Mouse (Mus musculus): ENCODE measurements at regions not wholly inside any gene's neighbourhood (a gene's known extent, or its start where the extent isn't known, plus 50 kb on each side); places are given as distances from the start of the nearest gene placed in this dataset.
"Not testable (repeated sequence)": the region's sequence is repeated elsewhere in the genome, so short reads cannot be mapped to it uniquely, and the experiment has no call there.

GRCm38 (mm10) chr2:166289198-166289597, 133.7 kb upstream of the Sulf2 start:
- DNase-seq (ENCODE audit: low read depth, low spot score): no peak
- no peaks in the 10 kb centered on the region; a peak in 2 of 4 replicates for H3K4me1 ChIP-seq (ENCODE audit: control insufficient read depth in 2 of 2, insufficient read depth in 2 of 2, low read length in 2 of 2, poor library complexity in 1 of 2)
- no peak overlapping the region for H3K9ac ChIP-seq (ENCODE audit: insufficient read depth, low read depth, low read length, poor library complexity, severe bottlenecking)
- TF ChIP-seq HCFC1 (IDR thresholded peaks at IDR 0.05; ENCODE audit: borderline replicate concordance, insufficient read depth, low read length) (no peak), ZC3H11A (IDR thresholded peaks at IDR 0.05; ENCODE audit: borderline replicate concordance, low read depth, low read length) (no peak), ZNF384 (IDR thresholded peaks at IDR 0.05; ENCODE audit: low read depth, low read length) (no peak), CHD2 (IDR thresholded peaks at IDR 0.05; ENCODE audit: low read depth, low read length) (no peak), MAFK (IDR thresholded peaks at IDR 0.05; ENCODE audit: insufficient read depth, low read depth, low read length) (no peak)
- no peak overlapping the region for H3K4me3 ChIP-seq (ENCODE audit: insufficient read depth in 1 of 2, low read depth in 1 of 2, low read length in 2 of 2, poor library complexity in 1 of 2, severe bottlenecking in 1 of 2)
- no peaks in the 10 kb centered on the region for H3K36me3 ChIP-seq (ENCODE audit: control insufficient read depth, insufficient read depth, low read length, poor library complexity, severe bottlenecking)
- H3K9me3 ChIP-seq (ENCODE audit: control insufficient read depth, insufficient read depth, low read depth, low read length): no peaks in the 10 kb centered on the region
- no peak overlapping the region for H3K27ac ChIP-seq (ENCODE audit: insufficient read depth, low read depth, low read length, poor library complexity, severe bottlenecking)
- in situ Hi-C loops (cut with MboI; ENCODE audit: low sequenced_read_pairs in 2 of 2, unreplicated experiment in 2 of 2): no loop called here

DNA sequence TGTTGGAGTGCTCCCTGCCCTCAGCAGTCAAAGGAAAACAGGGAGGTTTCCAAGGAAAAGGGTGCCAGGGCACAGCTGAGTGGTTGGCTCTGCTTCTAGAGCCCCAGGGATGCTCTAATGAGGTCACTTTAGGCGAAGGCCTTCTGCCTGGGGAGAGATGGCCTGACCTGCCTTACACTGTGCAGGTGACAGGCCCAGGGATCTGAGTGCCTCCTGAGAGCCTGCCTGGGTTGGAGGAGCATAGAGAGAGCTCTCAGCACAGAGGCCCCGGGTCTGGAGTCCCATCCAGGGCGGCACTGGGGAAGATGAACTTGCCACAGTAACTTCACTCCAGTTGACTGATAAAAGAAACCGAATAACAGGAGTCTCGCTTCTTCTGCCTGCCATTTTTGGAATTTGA, 125.7 kb upstream of the Sulf2 start:
- H3K9me3 ChIP-seq (ENCODE audit: control insufficient read depth, insufficient read depth, low read depth, low read length); H3K4me1 ChIP-seq (ENCODE audit: control insufficient read depth in 2 of 2, insufficient read depth in 2 of 2, low read length in 2 of 2, poor library complexity in 1 of 2); H3K27ac ChIP-seq (ENCODE audit: insufficient read depth, low read depth, low read length, poor library complexity, severe bottlenecking); H3K4me3 ChIP-seq (ENCODE audit: insufficient read depth in 1 of 2, low read depth in 1 of 2, low read length in 2 of 2, poor library complexity in 1 of 2, severe bottlenecking in 1 of 2); H3K9ac ChIP-seq (ENCODE audit: insufficient read depth, low read depth, low read length, poor library complexity, severe bottlenecking); in situ Hi-C loops (cut with MboI; ENCODE audit: low sequenced_read_pairs in 2 of 2, unreplicated experiment in 2 of 2); DNase-seq (ENCODE audit: low read depth, low spot score); H3K36me3 ChIP-seq (ENCODE audit: control insufficient read depth, insufficient read depth, low read length, poor library complexity, severe bottlenecking): not testable (repeated sequence)

DNA sequence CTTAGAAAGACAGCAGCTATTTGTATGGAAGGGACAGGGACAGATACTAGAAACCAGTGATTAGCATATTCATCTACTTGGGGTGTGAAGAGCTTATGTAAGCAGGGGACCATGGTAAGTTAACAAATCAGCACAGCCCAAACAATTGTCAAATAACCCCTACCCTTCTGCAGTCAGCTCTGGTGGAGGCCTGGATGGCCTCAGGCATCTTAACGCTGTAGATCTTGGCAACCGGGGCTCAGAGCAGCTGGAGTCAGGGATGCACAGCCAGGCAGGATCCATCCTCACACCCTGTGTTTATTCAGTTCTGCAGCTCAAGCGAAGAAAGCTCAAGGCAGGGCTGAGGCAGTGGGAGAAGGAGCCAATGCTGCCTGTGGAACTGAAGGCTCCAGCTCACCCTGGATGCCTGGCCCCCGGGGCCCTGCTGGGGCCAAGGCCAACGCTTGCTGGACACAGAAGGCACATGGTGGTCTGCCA, 125.2 kb upstream of the Sulf2 start:
- no peak overlapping the region for H3K9ac ChIP-seq (ENCODE audit: insufficient read depth, low read depth, low read length, poor library complexity, severe bottlenecking)
- no peaks in the 10 kb centered on the region for H3K36me3 ChIP-seq (ENCODE audit: control insufficient read depth, insufficient read depth, low read length, poor library complexity, severe bottlenecking)
- no peak for DNase-seq (ENCODE audit: low read depth, low spot score)
- no peak overlapping the region for H3K27ac ChIP-seq (ENCODE audit: insufficient read depth, low read depth, low read length, poor library complexity, severe bottlenecking)
- in situ Hi-C loops (cut with MboI; ENCODE audit: low sequenced_read_pairs in 2 of 2, unreplicated experiment in 2 of 2): no loop called here
- H3K9me3 ChIP-seq (ENCODE audit: control insufficient read depth, insufficient read depth, low read depth, low read length): no peaks in the 10 kb centered on the region
- peaks cover 2 to 6% of the 10 kb centered on the region in 2 experiments; a peak in 2 of 4 replicates for H3K4me1 ChIP-seq (ENCODE audit: control insufficient read depth in 2 of 2, insufficient read depth in 2 of 2, low read length in 2 of 2, poor library complexity in 1 of 2)
- no peak overlapping the region for H3K4me3 ChIP-seq (ENCODE audit: insufficient read depth in 1 of 2, low read depth in 1 of 2, low read length in 2 of 2, poor library complexity in 1 of 2, severe bottlenecking in 1 of 2)
- TF ChIP-seq ZNF384 (IDR thresholded peaks at IDR 0.05; ENCODE audit: low read depth, low read length) (no peak), MAFK (IDR thresholded peaks at IDR 0.05; ENCODE audit: insufficient read depth, low read depth, low read length) (no peak), ZC3H11A (IDR thresholded peaks at IDR 0.05; ENCODE audit: borderline replicate concordance, low read depth, low read length) (no peak), HCFC1 (IDR thresholded peaks at IDR 0.05; ENCODE audit: borderline replicate concordance, insufficient read depth, low read length) (no peak), CHD2 (IDR thresholded peaks at IDR 0.05; ENCODE audit: low read depth, low read length) (no peak)

DNA sequence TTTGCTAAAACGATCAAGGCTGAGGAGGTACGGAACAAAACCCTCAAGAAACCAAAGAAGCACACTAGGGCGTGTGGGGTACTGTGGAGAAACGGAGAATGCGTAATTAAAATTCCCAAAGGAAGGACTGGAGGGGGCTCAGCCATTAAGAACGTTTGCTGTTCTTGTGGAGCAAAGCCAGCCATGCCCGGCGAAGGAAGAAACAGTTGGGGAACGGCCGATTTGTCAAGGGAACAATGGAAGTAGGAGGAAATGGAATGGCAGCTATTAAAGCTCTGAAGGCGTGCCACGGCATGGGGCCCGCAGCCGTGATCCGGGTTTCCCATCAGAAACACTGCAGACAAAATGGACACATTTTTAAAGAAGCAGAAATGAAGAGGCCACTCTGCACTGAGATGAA, 124.2 kb upstream of the Sulf2 start:
- H3K36me3 ChIP-seq (ENCODE audit: control insufficient read depth, insufficient read depth, low read length, poor library complexity, severe bottlenecking): no peaks in the 10 kb centered on the region
- in situ Hi-C loops (cut with MboI; ENCODE audit: low sequenced_read_pairs in 2 of 2, unreplicated experiment in 2 of 2): no loop called here
- H3K9me3 ChIP-seq (ENCODE audit: control insufficient read depth, insufficient read depth, low read depth, low read length): no peaks in the 10 kb centered on the region
- no peak overlapping the region for H3K27ac ChIP-seq (ENCODE audit: insufficient read depth, low read depth, low read length, poor library complexity, severe bottlenecking)
- DNase-seq (ENCODE audit: low read depth, low spot score): no peak
- no peak overlapping the region for H3K4me3 ChIP-seq (ENCODE audit: insufficient read depth in 1 of 2, low read depth in 1 of 2, low read length in 2 of 2, poor library complexity in 1 of 2, severe bottlenecking in 1 of 2)
- TF ChIP-seq HCFC1 (IDR thresholded peaks at IDR 0.05; ENCODE audit: borderline replicate concordance, insufficient read depth, low read length) (no peak), CHD2 (IDR thresholded peaks at IDR 0.05; ENCODE audit: low read depth, low read length) (no peak), ZC3H11A (IDR thresholded peaks at IDR 0.05; ENCODE audit: borderline replicate concordance, low read depth, low read length) (no peak), MAFK (IDR thresholded peaks at IDR 0.05; ENCODE audit: insufficient read depth, low read depth, low read length) (no peak), ZNF384 (IDR thresholded peaks at IDR 0.05; ENCODE audit: low read depth, low read length) (no peak)
- peaks cover 2 to 6% of the 10 kb centered on the region in 2 experiments; a peak in 2 of 4 replicates for H3K4me1 ChIP-seq (ENCODE audit: control insufficient read depth in 2 of 2, insufficient read depth in 2 of 2, low read length in 2 of 2, poor library complexity in 1 of 2)
- no peak overlapping the region for H3K9ac ChIP-seq (ENCODE audit: insufficient read depth, low read depth, low read length, poor library complexity, severe bottlenecking)

DNA sequence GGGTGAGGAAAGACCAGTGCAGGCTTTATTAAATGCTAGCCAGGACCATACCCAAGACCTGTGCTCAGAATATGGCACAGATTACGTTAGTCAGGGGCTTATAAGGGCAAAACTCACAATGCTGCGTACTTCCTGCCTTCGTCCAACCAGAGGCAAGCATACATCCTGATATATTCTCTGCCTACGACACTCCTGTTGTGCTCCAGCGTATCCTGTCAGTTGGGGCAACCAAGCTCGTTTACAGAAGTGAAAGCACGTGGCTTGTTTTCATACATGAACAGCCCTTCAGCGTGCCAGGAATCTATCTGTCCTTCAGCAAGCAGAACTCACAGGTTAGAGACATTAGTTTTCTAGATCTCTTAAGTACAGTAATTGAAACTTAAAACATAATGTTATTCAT, 119.9 kb upstream of the Sulf2 start:
- no peak overlapping the region for H3K9ac ChIP-seq (ENCODE audit: insufficient read depth, low read depth, low read length, poor library complexity, severe bottlenecking)
- in situ Hi-C loops (cut with MboI; ENCODE audit: low sequenced_read_pairs in 2 of 2, unreplicated experiment in 2 of 2): no loop called here

More for the DNA sequence above, 119.9 kb upstream of the Sulf2 start:
- no peaks in the 10 kb centered on the region for H3K36me3 ChIP-seq (ENCODE audit: control insufficient read depth, insufficient read depth, low read length, poor library complexity, severe bottlenecking)
- no peak for DNase-seq (ENCODE audit: low read depth, low spot score)
- TF ChIP-seq HCFC1 (IDR thresholded peaks at IDR 0.05; ENCODE audit: borderline replicate concordance, insufficient read depth, low read length) (no peak), ZC3H11A (IDR thresholded peaks at IDR 0.05; ENCODE audit: borderline replicate concordance, low read depth, low read length) (no peak), CHD2 (IDR thresholded peaks at IDR 0.05; ENCODE audit: low read depth, low read length) (no peak), MAFK (IDR thresholded peaks at IDR 0.05; ENCODE audit: insufficient read depth, low read depth, low read length) (no peak), ZNF384 (IDR thresholded peaks at IDR 0.05; ENCODE audit: low read depth, low read length) (no peak)
- no peaks in the 10 kb centered on the region for H3K9me3 ChIP-seq (ENCODE audit: control insufficient read depth, insufficient read depth, low read depth, low read length)
- no peak overlapping the region for H3K27ac ChIP-seq (ENCODE audit: insufficient read depth, low read depth, low read length, poor library complexity, severe bottlenecking)
- H3K4me1 ChIP-seq (ENCODE audit: control insufficient read depth in 2 of 2, insufficient read depth in 2 of 2, low read length in 2 of 2, poor library complexity in 1 of 2): peaks cover 2 to 3% of the 10 kb centered on the region in 2 experiments; a peak in 2 of 4 replicates
- H3K4me3 ChIP-seq (ENCODE audit: insufficient read depth in 1 of 2, low read depth in 1 of 2, low read length in 2 of 2, poor library complexity in 1 of 2, severe bottlenecking in 1 of 2): no peak overlapping the region
